Mouse (Mus musculus): ENCODE results near the gene Nrip1. TPM values are rescaled to one million over a fixed set of nuclear protein-coding genes. Genes with fewer than 3 reads are reported as not detected.

Nrip1 gene
- polyA plus RNA-seq, 1 experiment = 2.4 TPM

DNA sequence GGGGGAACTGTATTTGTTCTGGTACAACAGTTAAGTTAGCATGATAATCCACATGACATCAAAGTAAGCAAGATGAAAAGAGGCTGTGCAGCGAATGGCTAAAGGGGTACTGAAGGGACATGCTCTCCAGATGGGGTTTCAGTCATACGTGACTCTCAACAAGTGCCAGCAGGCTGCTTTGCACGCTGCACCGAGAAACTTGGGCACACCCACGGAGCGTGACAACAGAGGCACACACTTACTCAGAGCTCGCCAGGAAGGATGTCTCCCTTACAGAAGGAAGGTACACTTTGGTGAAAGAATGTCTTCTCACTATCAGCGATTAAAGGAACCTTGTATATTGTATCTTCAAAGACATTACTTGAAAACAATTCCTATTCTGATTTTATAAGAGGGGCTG, 22.7 kb downstream of the Nrip1 start:
- no peak for TF ChIP-seq MAX (IDR thresholded peaks at IDR 0.05)
- no peak for TF ChIP-seq CEBPB (IDR thresholded peaks at IDR 0.05; ENCODE audit: low read depth)
- TF ChIP-seq USF1 (IDR thresholded peaks at IDR 0.05; ENCODE audit: low read depth) = no peak
- no peak for TF ChIP-seq FOSL1 (IDR thresholded peaks at IDR 0.05; ENCODE audit: insufficient read depth, low read length, poor library complexity, severe bottlenecking)
- TF ChIP-seq CTCF (IDR thresholded peaks at IDR 0.05; ENCODE audit: control insufficient read depth, insufficient read depth, insufficient read length) = no peak
- TF ChIP-seq MYOD1 (IDR thresholded peaks at IDR 0.05; ENCODE audit: control insufficient read depth, insufficient read length, low read depth) = no peak
- TF ChIP-seq MYOG (IDR thresholded peaks at IDR 0.05; ENCODE audit: control insufficient read depth, extremely low read depth, insufficient read length) = no peak
- H3ac ChIP-seq (ENCODE audit: control insufficient read depth, insufficient read length, low read depth) = no peak overlapping the region
- H3K79me3 ChIP-seq (ENCODE audit: low read depth) = peaks cover 40% of the 10 kb centered on the region
- no peaks in the 10 kb centered on the region for H3K27me3 ChIP-seq (ENCODE audit: control insufficient read depth, insufficient read depth, insufficient read length)
- H3K36me3 ChIP-seq (ENCODE audit: control insufficient read depth, insufficient read depth) = peaks cover 51% of the 10 kb centered on the region
- no peak overlapping the region for H3K4me3 ChIP-seq (ENCODE audit: insufficient read depth, poor library complexity, severe bottlenecking)
- peaks cover 79% of the 10 kb centered on the region for H3K79me2 ChIP-seq (ENCODE audit: control insufficient read depth, insufficient read depth)

DNA sequence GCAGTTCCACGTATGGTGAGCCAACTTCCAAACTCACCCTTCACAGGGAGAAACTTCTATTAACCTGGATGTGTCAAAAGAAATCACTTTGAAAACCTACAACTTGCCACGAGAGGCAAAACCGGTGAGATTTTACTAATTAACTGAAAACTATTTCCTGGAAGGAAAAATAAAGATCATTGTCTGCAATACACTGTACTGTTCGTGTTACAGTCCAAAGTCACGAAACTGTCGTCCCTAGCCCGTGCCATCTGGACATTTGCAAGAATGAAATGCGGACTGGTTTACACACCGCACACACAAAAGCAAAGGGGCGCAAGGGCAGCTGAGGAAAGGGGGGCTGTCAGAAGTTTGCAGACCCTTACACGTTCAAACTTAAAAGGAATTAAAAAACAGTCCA, 24.6 kb downstream of the Nrip1 start:
- Histone ChIP-seq H3K4me3 (ENCODE audit: insufficient read depth, poor library complexity, severe bottlenecking) (no peak overlapping the region), H3K79me2 (ENCODE audit: control insufficient read depth, insufficient read depth) (peaks cover 79% of the 10 kb centered on the region), H3K27me3 (ENCODE audit: control insufficient read depth, insufficient read depth, insufficient read length) (no peaks in the 10 kb centered on the region), H3K36me3 (ENCODE audit: control insufficient read depth, insufficient read depth) (peaks cover 51% of the 10 kb centered on the region), H3ac (ENCODE audit: control insufficient read depth, insufficient read length, low read depth) (no peak overlapping the region), H3K79me3 (ENCODE audit: low read depth) (peaks cover 33% of the 10 kb centered on the region)
- no peak for TF ChIP-seq MAX (IDR thresholded peaks at IDR 0.05)
- no peak for TF ChIP-seq CTCF (IDR thresholded peaks at IDR 0.05; ENCODE audit: control insufficient read depth, insufficient read depth, insufficient read length)
- no peak for TF ChIP-seq CEBPB (IDR thresholded peaks at IDR 0.05; ENCODE audit: low read depth)

DNA sequence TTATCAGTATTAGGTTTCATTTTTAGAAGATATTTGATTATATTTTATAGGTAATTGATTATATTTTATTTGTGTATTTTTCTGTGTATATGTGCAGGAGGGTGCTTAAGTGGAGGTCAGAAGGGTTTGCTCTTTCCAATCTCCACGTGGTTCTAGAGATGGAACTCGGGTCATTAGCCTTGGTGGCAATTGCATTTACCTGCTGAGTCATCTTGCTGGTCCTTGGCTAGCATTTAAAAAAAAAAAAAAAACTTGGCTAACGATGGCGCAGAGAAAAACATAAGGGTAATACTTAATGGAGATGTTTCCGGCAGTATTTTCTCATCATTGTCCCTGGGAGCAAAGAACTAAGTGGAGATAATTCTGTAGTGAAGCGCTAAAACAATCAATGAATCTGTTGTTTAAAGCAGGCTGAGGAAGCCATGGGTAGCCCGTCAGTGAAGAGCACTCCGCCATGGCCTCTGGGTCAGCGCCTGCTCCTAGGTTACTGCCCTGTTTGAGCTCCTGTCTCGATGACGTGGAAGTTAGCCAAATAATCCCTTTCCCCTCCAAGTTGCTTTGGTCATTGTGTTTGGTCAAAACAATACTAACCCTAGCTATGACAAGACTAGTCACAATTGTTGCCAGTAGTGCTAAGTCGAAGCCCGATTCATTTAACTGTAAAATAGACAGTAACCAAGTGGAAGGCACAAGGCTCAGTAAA, 25.8 kb downstream of the Nrip1 start:
- Histone ChIP-seq H3ac (ENCODE audit: control insufficient read depth, insufficient read length, low read depth) (no peak overlapping the region), H3K27me3 (ENCODE audit: control insufficient read depth, insufficient read depth, insufficient read length) (no peaks in the 10 kb centered on the region), H3K4me3 (ENCODE audit: insufficient read depth, poor library complexity, severe bottlenecking) (no peak overlapping the region), H3K79me2 (ENCODE audit: control insufficient read depth, insufficient read depth) (peaks cover 81% of the 10 kb centered on the region), H3K79me3 (ENCODE audit: low read depth) (peaks cover 35% of the 10 kb centered on the region), H3K36me3 (ENCODE audit: control insufficient read depth, insufficient read depth) (peaks cover 51% of the 10 kb centered on the region)
- TF ChIP-seq MAX (IDR thresholded peaks at IDR 0.05) (no peak), CTCF (IDR thresholded peaks at IDR 0.05; ENCODE audit: control insufficient read depth, insufficient read depth, insufficient read length) (no peak), FOSL1 (IDR thresholded peaks at IDR 0.05; ENCODE audit: insufficient read depth, low read length, poor library complexity, severe bottlenecking) (no peak), MYOG (IDR thresholded peaks at IDR 0.05; ENCODE audit: control insufficient read depth, extremely low read depth, insufficient read length) (no peak), MYOD1 (IDR thresholded peaks at IDR 0.05; ENCODE audit: control insufficient read depth, insufficient read length, low read depth) (no peak), USF1 (IDR thresholded peaks at IDR 0.05; ENCODE audit: low read depth) (no peak)

DNA sequence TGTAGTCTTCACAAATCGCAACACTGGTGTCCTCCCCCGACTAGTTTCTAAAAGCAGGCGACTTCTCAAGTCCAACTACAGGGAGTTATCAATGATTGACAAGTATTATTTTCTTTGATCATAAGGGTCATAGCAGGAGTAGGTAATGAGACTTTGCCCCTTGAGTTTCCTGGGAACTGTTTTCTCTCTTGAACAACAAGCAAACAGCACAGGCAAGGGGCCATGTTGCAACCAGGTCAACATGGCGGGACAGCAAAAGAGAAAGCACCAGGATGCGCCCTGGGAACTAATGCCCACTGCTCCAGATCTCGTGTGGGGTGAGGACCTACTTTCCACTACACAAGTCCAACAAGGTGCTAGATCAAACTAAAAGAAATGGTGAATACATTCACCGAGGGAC, 27.3 kb downstream of the Nrip1 start:
- TF ChIP-seq CEBPB (IDR thresholded peaks at IDR 0.05; ENCODE audit: low read depth) (no peak), FOSL1 (IDR thresholded peaks at IDR 0.05; ENCODE audit: insufficient read depth, low read length, poor library complexity, severe bottlenecking) (no peak), MYOG (IDR thresholded peaks at IDR 0.05; ENCODE audit: control insufficient read depth, extremely low read depth, insufficient read length) (no peak), MYOD1 (IDR thresholded peaks at IDR 0.05; ENCODE audit: control insufficient read depth, insufficient read length, low read depth) (no peak), MAX (IDR thresholded peaks at IDR 0.05) (no peak), USF1 (IDR thresholded peaks at IDR 0.05; ENCODE audit: low read depth) (no peak), CTCF (IDR thresholded peaks at IDR 0.05; ENCODE audit: control insufficient read depth, insufficient read depth, insufficient read length) (no peak)
- Histone ChIP-seq H3K36me3 (ENCODE audit: control insufficient read depth, insufficient read depth) (peaks cover 55% of the 10 kb centered on the region), H3K4me3 (ENCODE audit: insufficient read depth, poor library complexity, severe bottlenecking) (no peak overlapping the region), H3K27me3 (ENCODE audit: control insufficient read depth, insufficient read depth, insufficient read length) (no peaks in the 10 kb centered on the region), H3K79me3 (ENCODE audit: low read depth) (peaks cover 34% of the 10 kb centered on the region), H3K79me2 (ENCODE audit: control insufficient read depth, insufficient read depth) (peaks cover 83% of the 10 kb centered on the region), H3ac (ENCODE audit: control insufficient read depth, insufficient read length, low read depth) (no peak overlapping the region)

DNA sequence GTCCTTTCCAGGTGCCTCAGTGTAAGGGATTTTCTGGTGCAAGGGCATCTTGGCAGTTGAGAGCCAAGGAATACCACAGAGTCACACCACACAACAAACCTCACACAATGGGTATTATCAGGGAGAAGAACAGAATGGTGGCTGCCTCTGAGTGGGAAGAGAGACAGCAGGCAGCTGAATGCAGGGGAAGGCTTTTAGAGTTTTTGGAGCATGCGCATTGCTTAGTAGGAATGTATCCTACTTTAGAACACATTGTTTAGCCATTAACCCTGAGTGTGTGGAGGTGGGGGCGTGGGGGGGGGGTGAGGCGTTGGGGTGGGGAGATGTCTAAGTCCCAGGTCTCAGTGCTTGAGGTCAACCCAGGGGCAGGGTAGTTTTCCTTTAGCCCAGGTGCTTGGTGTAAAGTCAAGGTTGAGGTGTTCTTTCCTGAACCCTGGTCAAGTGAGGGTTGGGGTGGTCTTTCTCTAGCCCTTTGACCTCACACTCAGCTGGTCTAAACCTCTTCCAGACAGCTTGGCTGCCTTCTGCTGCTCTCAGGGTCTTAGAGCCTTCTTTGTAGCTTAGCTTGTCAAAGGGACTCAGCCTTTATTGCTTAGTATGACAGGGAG, 28.8 kb downstream of the Nrip1 start:
- TF ChIP-seq CEBPB (IDR thresholded peaks at IDR 0.05; ENCODE audit: low read depth) (no peak), CTCF (IDR thresholded peaks at IDR 0.05; ENCODE audit: control insufficient read depth, insufficient read depth, insufficient read length) (no peak), MAX (IDR thresholded peaks at IDR 0.05) (no peak)
- Histone ChIP-seq H3ac (ENCODE audit: control insufficient read depth, insufficient read length, low read depth) (no peak overlapping the region), H3K4me3 (ENCODE audit: insufficient read depth, poor library complexity, severe bottlenecking) (no peak overlapping the region), H3K36me3 (ENCODE audit: control insufficient read depth, insufficient read depth) (peaks cover 45% of the 10 kb centered on the region), H3K79me2 (ENCODE audit: control insufficient read depth, insufficient read depth) (peaks cover 94% of the 10 kb centered on the region), H3K79me3 (ENCODE audit: low read depth) (peaks cover 43% of the 10 kb centered on the region), H3K27me3 (ENCODE audit: control insufficient read depth, insufficient read depth, insufficient read length) (no peaks in the 10 kb centered on the region)

DNA sequence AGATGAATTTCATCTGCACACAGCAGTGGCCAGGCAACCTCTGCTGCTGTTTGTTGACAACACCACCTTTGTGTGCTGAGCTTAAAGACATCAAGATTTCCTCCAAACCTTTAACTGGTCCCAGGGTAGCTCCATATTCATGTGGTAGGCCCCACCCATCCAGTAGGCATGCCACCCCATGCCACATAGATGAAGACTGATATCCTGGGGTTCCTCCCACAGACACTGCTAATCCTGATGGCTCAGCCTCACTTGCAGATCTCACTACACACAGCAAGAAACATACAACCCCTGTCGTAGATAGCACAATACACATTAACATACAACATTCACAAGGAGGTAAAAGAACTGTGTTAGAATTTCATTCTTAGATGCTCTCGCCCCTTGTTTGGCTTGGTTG, 29.6 kb downstream of the Nrip1 start:
- TF ChIP-seq MYOD1 (IDR thresholded peaks at IDR 0.05; ENCODE audit: control insufficient read depth, insufficient read length, low read depth) (no peak), CTCF (IDR thresholded peaks at IDR 0.05; ENCODE audit: control insufficient read depth, insufficient read depth, insufficient read length) (no peak), CEBPB (IDR thresholded peaks at IDR 0.05; ENCODE audit: low read depth) (no peak), USF1 (IDR thresholded peaks at IDR 0.05; ENCODE audit: low read depth) (no peak), MAX (IDR thresholded peaks at IDR 0.05) (no peak), MYOG (IDR thresholded peaks at IDR 0.05; ENCODE audit: control insufficient read depth, extremely low read depth, insufficient read length) (no peak), FOSL1 (IDR thresholded peaks at IDR 0.05; ENCODE audit: insufficient read depth, low read length, poor library complexity, severe bottlenecking) (no peak)
- H3K4me3 ChIP-seq (ENCODE audit: insufficient read depth, poor library complexity, severe bottlenecking) = no peak overlapping the region
- no peak overlapping the region for H3ac ChIP-seq (ENCODE audit: control insufficient read depth, insufficient read length, low read depth)
- no peaks in the 10 kb centered on the region for H3K27me3 ChIP-seq (ENCODE audit: control insufficient read depth, insufficient read depth, insufficient read length)
- H3K79me3 ChIP-seq (ENCODE audit: low read depth) = peaks cover 45% of the 10 kb centered on the region
- peaks cover 36% of the 10 kb centered on the region for H3K36me3 ChIP-seq (ENCODE audit: control insufficient read depth, insufficient read depth)
- peaks cover 94% of the 10 kb centered on the region for H3K79me2 ChIP-seq (ENCODE audit: control insufficient read depth, insufficient read depth)
